11 mouse cellular contexts compared by ENCODE assay signal in genomic region chr8:110489344-110489743, GRCm38 (mm10).
DNase-seq lines count a peak whose midpoint lies in the region; TF ChIP-seq lines count a peak whose summit lies in the region.
"Had no signal": no experiment of that assay in that cellular context is flagged by ENCODE, and none has a peak within 500 bp of the region (broad histone marks: within the 10 kb centered on the region; RNA-seq: fewer than 3 reads in every experiment).

No protein-coding gene starts in this region.

- no peak for DNase-seq in heart, adult 2 months
- no peak for DNase-seq in heart, adult 11 months
- no peak for DNase-seq in spleen, adult 2 months (ENCODE audit: low read depth in 1 of 2, low spot score in 2 of 2)
- DNase-seq in spleen, adult 12 weeks (ENCODE audit: low spot score) = no peak
- DNase-seq in brain, adult 2 months (ENCODE audit: low read depth, low spot score) = peak; percentile 19
- peak; percentile 35 for DNase-seq in splenic B cell, adult 2 months (ENCODE audit: low read depth, low spot score)
- no peak for DNase-seq in Muller cell, postnatal 12 days (ENCODE audit: inconsistent ontology term)
- no peak for DNase-seq in layer of hippocampus, adult 9-10 months (ENCODE audit: low spot score)
- DNase-seq: lung, postnatal 10 days had no signal

- no peak for TF ChIP-seq POLR2A in heart, adult 2 months (IDR thresholded peaks at IDR 0.05; ENCODE audit: insufficient read depth, low read depth, low read length)
- no peak for TF ChIP-seq POLR2A in spleen, adult 2 months (IDR thresholded peaks at IDR 0.05; ENCODE audit: low read depth, low read length)

- H3K79me2 ChIP-seq in heart, adult 2 months (replicated peaks; ENCODE audit: control insufficient read depth, insufficient read depth, low read length) = no peaks in the 10 kb centered on the region

- no peaks in the 10 kb centered on the region for H3K4me1 ChIP-seq in heart, adult 2 months (ENCODE audit: control insufficient read depth, insufficient read depth, low read length)
- H3K4me1 ChIP-seq in spleen, adult 2 months (ENCODE audit: control insufficient read depth, insufficient read depth, insufficient read length) = no peaks in the 10 kb centered on the region
- H3K4me1 ChIP-seq: forebrain, embryonic 12.5 days; neural tube, embryonic 12.5 days had no signal

- H3K27ac ChIP-seq in heart, adult 2 months = no peak overlapping the region
- no peak overlapping the region for H3K27ac ChIP-seq in spleen, adult 2 months (ENCODE audit: insufficient read depth, low read length)
- H3K27ac ChIP-seq: forebrain, embryonic 12.5 days; neural tube, embryonic 12.5 days had no signal

- H3K27me3 ChIP-seq in heart, adult 2 months (ENCODE audit: control insufficient read depth, insufficient read depth, low read length) = no peaks in the 10 kb centered on the region
- no peaks in the 10 kb centered on the region for H3K27me3 ChIP-seq in spleen, adult 2 months (ENCODE audit: control insufficient read depth, insufficient read depth, low read length)
- H3K27me3 ChIP-seq in splenic B cell, adult 2 months (ENCODE audit: control insufficient read depth, insufficient read depth, low read length, poor library complexity, severe bottlenecking) = no peaks in the 10 kb centered on the region
- H3K27me3 ChIP-seq: forebrain, embryonic 12.5 days; neural tube, embryonic 12.5 days had no signal

- peak; percentile 67 for TF ChIP-seq CTCF in heart, adult 2 months (IDR thresholded peaks at IDR 0.05)
- peak; percentile 32; the same call in 1 of the 2 replicates for TF ChIP-seq CTCF in spleen, adult 2 months (IDR thresholded peaks at IDR 0.05; ENCODE audit: extremely low read depth, insufficient read depth, insufficient read length, insufficient replicate concordance)

- intact Hi-C loops in heart, adult 2 months (cut with DNase I) = no loop called here

- no peak overlapping the region for H3K4me3 ChIP-seq in heart, adult 2 months
- H3K4me3 ChIP-seq in spleen, adult 2 months (ENCODE audit: extremely low read depth, insufficient read depth, insufficient read length) = no peak overlapping the region
- H3K4me3 ChIP-seq: forebrain, embryonic 12.5 days; neural tube, embryonic 12.5 days had no signal

- no peaks in the 10 kb centered on the region for H3K36me3 ChIP-seq in heart, adult 2 months (ENCODE audit: control insufficient read depth, insufficient read depth, low read length)
- no peaks in the 10 kb centered on the region for H3K36me3 ChIP-seq in spleen, adult 2 months (ENCODE audit: control insufficient read depth, insufficient read depth, low read length)
- H3K36me3 ChIP-seq in splenic B cell, adult 2 months (ENCODE audit: control insufficient read depth, insufficient read depth, low read length, poor library complexity, severe bottlenecking) = no peaks in the 10 kb centered on the region
- H3K36me3 ChIP-seq: forebrain, embryonic 12.5 days; neural tube, embryonic 12.5 days had no signal

- no peak for TF ChIP-seq EP300 in heart, adult 2 months (IDR thresholded peaks at IDR 0.05; ENCODE audit: insufficient read depth, low read depth, low read length)

- no peak overlapping the region for H3K9ac ChIP-seq in heart, adult 2 months (ENCODE audit: low read depth, low read length)
- H3K9ac ChIP-seq: forebrain, embryonic 12.5 days; neural tube, embryonic 12.5 days had no signal

- WGBS in heart, adult 2 months = 71% methylated on average over 4 of the region's 4 CpGs
- 81% methylated on average over 4 of the region's 4 CpGs for WGBS in spleen, adult 2 months

Comparison
In these comparisons a context has a peak if more than half of its experiments do, and no peak if none do; other contexts are left out.
1. DNase-seq: peak in brain, adult 2 months (single experiment) and splenic B cell, adult 2 months (single experiment); none in heart, adult 2 months (0 of 2), heart, adult 11 months (single experiment), spleen, adult 2 months (0 of 2), spleen, adult 12 weeks (single experiment), Muller cell, postnatal 12 days (single experiment) and layer of hippocampus, adult 9-10 months (single experiment).